Mouse (Mus musculus) limb, embryonic 12.5 days (tissue): Measurements from ENCODE around the gene Nf2. TPM values are rescaled to one million over a fixed set of nuclear protein-coding genes. Genes with fewer than 3 reads are reported as not detected.

ENCODE experiments used
- ATAC-seq: fragments of 200-750 bp; cut with Nextera tagmentation; 2 replicates; pipeline ENCODE4 v1.8.0; 2017; ENCODE audit warnings: low read depth, moderate TSS enrichment; ENCODE audit not compliant: insufficient number of reproducible peaks, insufficient read depth, low FRiP score, low TSS enrichment
- H3K27ac ChIP-seq: fragments of 300-500 bp; sonication (generic); 2 replicates; pipeline ENCODE4 v1.5.1; 2016; ENCODE audit warnings: mild to moderate bottlenecking, moderate library complexity
- H3K27me3 ChIP-seq: fragments of 300-500 bp; sonication (generic); 2 replicates; pipeline ENCODE4 v1.6.1; 2016; ENCODE audit warnings: mild to moderate bottlenecking, moderate library complexity
- H3K36me3 ChIP-seq: fragments of 300-500 bp; sonication (generic); 2 replicates; pipeline ENCODE4 v1.6.1; 2016; ENCODE audit warnings: mild to moderate bottlenecking, moderate library complexity
- H3K4me1 ChIP-seq: fragments of 300-500 bp; sonication (generic); replicated peaks from 2 replicates; pipeline ENCODE4 v1.6.1; 2016
- H3K4me2 ChIP-seq: fragments of 300-500 bp; sonication (generic); 2 replicates; pipeline ENCODE4 v1.6.1; 2016; ENCODE audit warnings: mild to moderate bottlenecking, moderate library complexity
- H3K4me3 ChIP-seq: fragments of 300-500 bp; sonication (generic); replicated peaks from 2 replicates; pipeline ENCODE4 v1.5.1; 2016; ENCODE audit warnings: mild to moderate bottlenecking
- H3K9ac ChIP-seq: fragments of 300-500 bp; sonication (generic); replicated peaks from 2 replicates; pipeline ENCODE4 v1.6.1; 2016; ENCODE audit warnings: mild to moderate bottlenecking, moderate library complexity
- H3K9me3 ChIP-seq: fragments of 300-500 bp; sonication (generic); 2 replicates; pipeline ENCODE4 v1.6.1; 2016; ENCODE audit warnings: mild to moderate bottlenecking, moderate library complexity
- WGBS: fragments of 180-500 bp; shearing (Covaris S2); methylation state at CpG from one replicate; pipeline ENCODE4 v1.1.7; 2016; 5-methylcytosine and 5-hydroxymethylcytosine counted together
- polyA plus RNA-seq: library from polyadenylated mRNA; unstranded; fragments of >200 nt; fragmentation: Nextera tagmentation; extraction: Ambion mirVana; gene quantifications from 2 replicates; pipeline ENCODE4 v1.2.1, GENCODE M21; 2016

Gene Nf2
- polyA plus RNA-seq, 1 experiment from 2014 or later = 59.8 TPM

DNA sequence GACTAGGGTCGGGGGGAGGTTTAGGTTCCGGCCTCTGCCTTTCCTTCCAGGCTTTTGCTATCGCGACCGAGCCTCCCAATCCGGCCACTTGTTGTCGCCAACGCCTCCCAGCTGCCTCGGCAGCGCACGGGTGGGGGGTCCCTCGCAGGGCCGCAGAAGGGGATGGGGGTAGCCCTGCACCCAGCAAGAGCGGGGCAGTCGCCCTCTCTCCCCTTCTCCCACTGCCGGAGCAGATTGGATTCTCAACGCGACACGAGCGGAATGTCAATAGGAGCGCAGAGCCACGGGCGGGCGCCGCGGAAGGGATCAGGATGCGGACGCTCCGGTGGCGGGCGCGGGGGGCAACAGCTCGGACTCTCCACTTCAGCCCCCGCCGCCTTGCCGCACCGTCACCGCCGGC lies 103.4 kb downstream of the Nf2 start:
- Histone ChIP-seq H3K4me2 (peak overlapping the region; percentile 97), H3K4me3 (peak overlapping the region; percentile 53), H3K27me3 (peaks cover 99% of the 10 kb centered on the region), H3K27ac (no peak overlapping the region), H3K36me3 (no peaks in the 10 kb centered on the region), H3K4me1 (peaks cover 18% of the 10 kb centered on the region), H3K9ac (peak overlapping the region; percentile 44; the same call in 1 of the 2 replicates), H3K9me3 (no peaks in the 10 kb centered on the region)
- ATAC-seq = no peak
- WGBS = under 1% methylated on average over 36 of the region's 39 CpGs

DNA sequence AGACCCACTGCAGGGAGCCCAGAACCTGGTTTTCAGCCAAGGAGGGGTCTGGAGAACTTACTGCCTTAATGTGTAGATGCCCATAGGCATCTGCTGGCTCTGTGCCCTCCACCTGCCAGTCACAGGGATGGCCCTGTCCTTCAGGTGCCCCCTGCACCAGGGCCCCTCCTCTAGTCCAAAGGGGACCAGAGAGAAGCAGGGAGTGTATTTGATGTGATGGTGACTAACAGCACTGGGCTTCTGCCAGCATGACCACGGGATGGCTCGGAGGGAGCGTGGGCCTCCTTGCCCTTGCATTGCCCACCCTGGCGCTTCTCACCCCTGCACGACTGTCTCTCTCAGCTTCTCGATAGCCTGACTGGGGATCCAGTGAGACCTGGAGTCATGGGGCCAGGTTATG lies 104.6 kb downstream of the Nf2 start:
- Histone ChIP-seq H3K4me2 (no peak overlapping the region), H3K36me3 (no peaks in the 10 kb centered on the region), H3K27me3 (peaks cover 95% of the 10 kb centered on the region), H3K4me3 (no peak overlapping the region), H3K9me3 (no peaks in the 10 kb centered on the region), H3K4me1 (peaks cover 18% of the 10 kb centered on the region), H3K27ac (no peak overlapping the region), H3K9ac (no peak overlapping the region)
- ATAC-seq = no peak
- WGBS = 65% methylated on average over 6 of the region's 6 CpGs

DNA sequence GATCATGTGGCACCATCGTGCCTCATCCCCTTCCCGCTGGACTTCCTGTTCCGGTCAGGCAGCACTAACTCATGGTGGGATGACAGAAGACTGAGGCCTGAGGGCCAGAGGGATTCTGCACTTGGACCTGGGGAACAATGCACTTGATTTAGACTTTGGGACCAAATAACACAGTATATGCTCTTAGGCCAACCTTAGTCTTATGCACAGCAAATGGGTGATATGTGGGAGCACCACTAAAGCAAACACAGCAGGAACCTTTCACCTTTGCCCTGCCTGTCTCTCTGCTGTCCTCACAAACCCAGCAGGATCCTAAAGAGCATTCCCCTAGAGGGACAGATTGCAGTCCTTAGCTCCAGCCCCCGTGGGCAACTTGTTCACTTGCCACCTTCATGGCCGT lies 108.6 kb downstream of the Nf2 start:
- H3K4me3 ChIP-seq = no peak overlapping the region
- no peaks in the 10 kb centered on the region for H3K9me3 ChIP-seq
- H3K27ac ChIP-seq = no peak overlapping the region
- H3K4me1 ChIP-seq = peaks cover 7% of the 10 kb centered on the region
- no peak overlapping the region for H3K9ac ChIP-seq
- 0 out of 2 replicates have a peak, but pooled peaks cover under 1% of the 10 kb centered on the region for H3K36me3 ChIP-seq
- 55% methylated on average over 5 of the region's 5 CpGs for WGBS
- H3K27me3 ChIP-seq = peaks cover 62% of the 10 kb centered on the region
- H3K4me2 ChIP-seq = no peak overlapping the region
- no peak for ATAC-seq

DNA sequence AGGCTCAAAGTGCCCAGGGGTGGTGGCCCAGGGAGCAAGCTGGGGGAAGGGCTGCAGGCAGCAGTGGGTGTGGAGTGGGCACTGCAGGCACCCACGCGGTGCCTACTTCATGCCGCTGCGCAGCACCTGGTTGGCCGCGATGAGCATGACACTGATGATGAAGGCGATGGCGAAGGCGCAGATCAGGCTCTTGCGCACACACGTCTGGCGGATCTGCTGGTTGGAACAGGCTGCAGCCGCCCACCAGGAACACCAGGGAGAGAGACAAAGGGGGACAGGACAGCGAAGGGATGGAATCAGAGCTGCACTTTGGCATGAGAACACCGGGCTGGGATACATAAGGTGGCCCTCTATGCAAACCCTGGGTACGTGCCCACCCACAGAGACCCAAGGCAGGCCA lies 110.6 kb downstream of the Nf2 start:
- Histone ChIP-seq H3K27me3 (peaks cover 42% of the 10 kb centered on the region), H3K9me3 (no peaks in the 10 kb centered on the region), H3K4me1 (peaks cover 12% of the 10 kb centered on the region; the same call in 1 of the 2 replicates), H3K4me3 (no peak overlapping the region), H3K4me2 (no peak overlapping the region), H3K9ac (no peak overlapping the region), H3K36me3 (0 out of 2 replicates have a peak, but pooled peaks cover 4% of the 10 kb centered on the region), H3K27ac (no peak overlapping the region)
- ATAC-seq = no peak
- 95% methylated on average over 16 of the region's 16 CpGs for WGBS

DNA sequence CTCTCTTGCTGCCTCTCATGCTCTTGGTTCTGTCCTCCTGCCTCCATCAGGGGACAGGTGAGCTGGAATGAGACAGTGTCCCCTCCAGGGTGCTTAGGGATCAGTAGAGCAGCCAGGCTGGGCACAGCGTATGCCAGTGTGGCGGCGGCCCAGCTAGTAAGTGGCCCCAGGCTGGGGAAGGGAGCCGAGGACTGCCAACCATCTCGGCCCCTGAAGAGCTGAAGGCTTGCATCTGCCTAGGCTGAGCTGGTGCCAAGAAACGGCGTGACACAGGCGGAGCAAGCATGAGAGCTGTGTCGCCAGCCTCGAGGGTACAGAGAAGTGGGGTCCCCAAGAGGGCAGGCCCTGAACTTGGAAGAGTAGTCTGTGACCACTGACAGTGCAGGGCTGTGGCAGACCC lies 111.7 kb downstream of the Nf2 start:
- Histone ChIP-seq H3K27me3 (peaks cover 31% of the 10 kb centered on the region), H3K9ac (no peak overlapping the region), H3K4me3 (no peak overlapping the region), H3K4me2 (no peak overlapping the region), H3K9me3 (no peaks in the 10 kb centered on the region), H3K27ac (no peak overlapping the region), H3K4me1 (peaks cover 12% of the 10 kb centered on the region; the same call in 1 of the 2 replicates), H3K36me3 (peaks cover 7% of the 10 kb centered on the region; the same call in 1 of the 2 replicates)
- ATAC-seq = no peak
- WGBS = 83% methylated on average over 10 of the region's 10 CpGs

DNA sequence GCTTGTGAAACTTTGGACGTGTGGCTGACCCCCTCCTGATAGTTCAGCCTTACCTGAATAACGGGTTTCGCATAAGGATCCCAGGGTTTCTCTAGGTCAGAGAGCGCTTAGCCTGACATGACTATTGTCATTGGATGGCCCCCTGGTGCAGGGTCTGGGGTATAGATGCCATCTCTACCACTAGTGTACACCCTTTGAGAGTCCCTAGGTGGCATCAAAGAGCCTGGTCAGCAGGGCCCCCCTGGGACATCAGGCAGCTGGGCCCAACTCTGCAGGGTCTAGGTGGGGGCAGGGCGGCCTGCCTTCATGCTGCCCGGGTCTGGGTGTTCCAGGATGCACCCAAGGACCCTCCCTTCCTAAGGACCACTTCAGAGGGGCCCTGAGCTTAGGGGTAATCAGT lies 113.0 kb downstream of the Nf2 start:
- H3K9me3 ChIP-seq = no peaks in the 10 kb centered on the region
- 41% methylated on average over 6 of the region's 6 CpGs for WGBS
- H3K9ac ChIP-seq = no peak overlapping the region
- no peak overlapping the region for H3K4me3 ChIP-seq
- H3K36me3 ChIP-seq = peaks cover 13% of the 10 kb centered on the region; the same call in 1 of the 2 replicates
- H3K4me1 ChIP-seq = peaks cover 12% of the 10 kb centered on the region; the same call in 1 of the 2 replicates
- no peak overlapping the region for H3K4me2 ChIP-seq
- H3K27ac ChIP-seq = no peak overlapping the region
- ATAC-seq = no peak
- peaks cover 18% of the 10 kb centered on the region for H3K27me3 ChIP-seq

DNA sequence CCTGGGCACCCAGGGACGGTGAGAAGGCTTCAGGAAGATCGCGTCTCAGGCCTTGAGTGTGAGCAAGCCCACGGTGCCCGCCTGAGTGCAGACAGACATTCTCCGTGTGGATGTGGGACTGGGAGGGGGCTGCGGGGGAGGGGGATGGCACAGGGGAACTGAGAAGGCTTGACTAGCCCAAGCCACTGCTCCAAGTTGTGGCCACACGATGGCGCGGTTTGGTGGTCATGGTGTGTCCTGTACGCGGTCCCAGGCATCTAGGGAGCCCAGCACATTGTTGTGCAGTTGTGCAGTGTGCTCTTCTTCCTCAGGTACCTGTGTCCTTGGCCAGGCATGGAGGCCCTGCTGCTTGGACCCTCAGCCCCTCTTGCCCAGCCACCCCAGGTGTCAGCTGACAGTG lies 115.2 kb downstream of the Nf2 start:
- no peak overlapping the region for H3K27ac ChIP-seq
- 29% methylated on average over 12 of the region's 12 CpGs for whole genome bisulfite sequencing
- peaks cover 1% of the 10 kb centered on the region; the same call in 1 of the 2 replicates for H3K27me3 ChIP-seq
- no peak for ATAC-seq
- H3K4me3 ChIP-seq = no peak overlapping the region
- peaks cover 13% of the 10 kb centered on the region; the same call in 1 of the 2 replicates for H3K36me3 ChIP-seq
- H3K9me3 ChIP-seq = no peaks in the 10 kb centered on the region
- peaks cover 12% of the 10 kb centered on the region for H3K4me1 ChIP-seq
- H3K4me2 ChIP-seq = no peak overlapping the region
- no peak overlapping the region for H3K9ac ChIP-seq

DNA sequence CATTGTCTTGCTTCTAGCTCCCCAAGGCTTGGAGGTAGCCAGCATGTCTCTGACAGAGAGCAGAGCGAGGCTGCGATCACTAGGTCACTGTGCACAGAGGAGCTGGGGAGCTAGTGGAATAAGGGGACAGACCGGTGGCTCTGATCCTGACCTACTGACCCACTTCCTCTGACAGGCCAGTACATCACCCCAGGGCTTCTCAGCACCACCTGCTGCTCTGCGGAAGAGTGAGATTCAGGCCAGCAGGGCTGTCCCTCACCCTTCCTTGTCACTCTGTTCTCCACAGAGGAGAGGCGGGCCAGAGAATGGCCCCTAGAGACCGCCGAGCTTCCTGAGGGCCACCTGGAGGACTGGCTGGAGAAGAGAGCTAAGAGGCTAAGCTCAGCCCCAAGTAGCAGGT lies 117.6 kb downstream of the Nf2 start:
- Histone ChIP-seq H3K36me3 (peaks cover 13% of the 10 kb centered on the region; the same call in 1 of the 2 replicates), H3K27ac (no peak overlapping the region), H3K9ac (no peak overlapping the region), H3K4me1 (peaks cover 12% of the 10 kb centered on the region), H3K27me3 (no peaks in the 10 kb centered on the region), H3K4me2 (no peak overlapping the region), H3K9me3 (no peaks in the 10 kb centered on the region), H3K4me3 (no peak overlapping the region)
- 64% methylated on average over 7 of the region's 7 CpGs for WGBS
- ATAC-seq = no peak

DNA sequence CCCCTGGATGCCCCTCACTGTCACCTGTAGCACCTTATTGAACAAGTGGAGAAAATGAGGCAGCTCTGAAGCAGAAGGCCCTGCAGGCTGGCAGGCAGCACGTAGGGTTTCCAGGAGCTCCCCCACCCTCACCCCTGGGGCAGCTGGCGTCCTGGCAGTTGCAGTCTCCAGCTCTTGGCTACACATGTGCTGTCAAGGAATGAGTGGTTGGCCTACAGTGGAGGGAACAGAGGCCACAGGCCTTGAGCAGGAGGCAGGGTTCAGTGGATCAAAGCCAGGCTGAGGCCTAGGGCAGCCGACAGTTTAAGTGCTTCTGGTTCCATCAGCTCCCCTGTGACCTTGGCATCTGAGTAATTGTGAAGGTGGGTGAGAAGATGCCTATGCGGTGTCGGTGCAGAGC lies 118.4 kb downstream of the Nf2 start:
- H3K4me3 ChIP-seq = no peak overlapping the region
- H3K27me3 ChIP-seq = no peaks in the 10 kb centered on the region
- no peak overlapping the region for H3K27ac ChIP-seq
- no peaks in the 10 kb centered on the region for H3K9me3 ChIP-seq
- no peak overlapping the region for H3K9ac ChIP-seq
- no peak for ATAC-seq
- H3K4me2 ChIP-seq = no peak overlapping the region
- H3K36me3 ChIP-seq = peaks cover 22% of the 10 kb centered on the region
- peaks cover 11% of the 10 kb centered on the region for H3K4me1 ChIP-seq
- WGBS = 65% methylated on average over 5 of the region's 5 CpGs

DNA sequence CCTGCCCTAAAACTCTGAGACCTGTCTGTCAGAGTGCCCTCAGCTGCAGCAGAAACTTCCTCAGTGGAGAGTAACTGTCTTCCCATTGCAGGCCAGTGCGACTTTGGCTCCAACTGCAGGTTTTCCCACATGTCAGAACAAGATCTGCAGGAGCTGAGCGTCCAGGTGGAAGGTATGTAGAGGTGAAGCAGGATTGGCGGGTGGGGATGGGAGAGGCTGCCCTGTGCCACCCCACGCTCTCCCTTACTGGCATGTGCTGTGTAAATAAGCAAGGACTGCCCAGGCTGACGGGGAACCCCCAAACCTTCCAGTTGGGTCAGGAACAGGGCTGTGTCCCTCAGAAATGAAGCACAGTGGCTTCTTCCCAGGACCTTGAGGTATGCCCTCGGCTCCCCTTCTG lies 119.2 kb downstream of the Nf2 start:
- WGBS = 69% methylated on average over 6 of the region's 6 CpGs
- Histone ChIP-seq H3K27ac (peak overlapping the region; percentile 50; the same call in 1 of the 2 replicates), H3K27me3 (no peaks in the 10 kb centered on the region), H3K4me2 (no peak overlapping the region), H3K36me3 (peaks cover 26% of the 10 kb centered on the region), H3K9me3 (no peaks in the 10 kb centered on the region), H3K4me3 (no peak overlapping the region), H3K9ac (no peak overlapping the region), H3K4me1 (peaks cover 3% of the 10 kb centered on the region; the same call in 1 of the 2 replicates)
- ATAC-seq = no peak

DNA sequence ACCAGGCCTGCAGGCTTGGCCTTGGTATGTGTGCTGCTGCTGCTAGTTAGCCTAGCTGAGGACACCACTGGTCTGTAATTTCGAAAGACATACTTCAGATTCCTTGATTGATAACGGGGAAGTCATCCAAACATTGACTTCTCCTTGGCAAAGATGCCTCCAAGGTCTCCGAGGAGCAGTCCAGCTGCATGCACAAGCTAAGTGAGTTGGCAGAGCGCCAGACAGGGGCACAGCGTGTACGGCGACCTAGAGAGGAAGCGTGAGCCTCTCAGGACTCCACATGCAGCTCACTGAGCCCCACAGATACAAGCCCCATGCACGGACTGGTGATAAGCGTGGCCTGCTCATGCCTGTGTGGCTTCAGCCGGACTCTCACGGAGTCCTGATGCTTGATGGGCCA lies 119.7 kb downstream of the Nf2 start:
- H3K27ac ChIP-seq = peak overlapping the region; percentile 50; the same call in 1 of the 2 replicates
- peaks cover 30% of the 10 kb centered on the region for H3K36me3 ChIP-seq
- H3K9me3 ChIP-seq = no peaks in the 10 kb centered on the region
- ATAC-seq = no peak
- WGBS = 67% methylated on average over 12 of the region's 12 CpGs
- no peaks in the 10 kb centered on the region for H3K27me3 ChIP-seq
- no peak overlapping the region for H3K4me2 ChIP-seq
- H3K9ac ChIP-seq = no peak overlapping the region
- H3K4me1 ChIP-seq = no peaks in the 10 kb centered on the region; the same call in 1 of the 2 replicates
- H3K4me3 ChIP-seq = no peak overlapping the region

DNA sequence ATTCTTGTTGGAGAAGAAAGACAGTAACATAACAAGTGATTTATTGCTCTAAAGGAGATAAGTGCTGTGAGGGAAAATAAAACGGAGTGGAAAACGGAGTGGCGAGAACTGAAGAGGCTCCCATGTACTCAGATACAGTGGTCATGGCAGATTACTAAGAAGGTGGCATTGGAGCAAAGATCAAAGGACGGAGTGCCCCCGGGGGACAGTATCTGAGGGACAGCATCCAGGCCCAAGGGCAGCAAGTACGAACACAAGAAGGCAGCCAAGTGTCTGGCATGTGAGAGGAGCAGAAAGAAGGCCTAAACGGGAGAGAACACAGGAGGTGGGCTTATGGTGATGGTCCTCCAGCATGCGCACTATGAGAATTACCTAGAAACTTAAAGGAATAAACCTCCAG lies 127.6 kb downstream of the Nf2 start:
- Histone ChIP-seq H3K9ac (no peak overlapping the region), H3K4me3 (no peak overlapping the region), H3K27ac (no peak overlapping the region), H3K9me3 (no peaks in the 10 kb centered on the region), H3K4me2 (no peak overlapping the region), H3K4me1 (peaks cover 7% of the 10 kb centered on the region; the same call in 1 of the 2 replicates), H3K27me3 (no peaks in the 10 kb centered on the region), H3K36me3 (peaks cover 44% of the 10 kb centered on the region)
- ATAC-seq = no peak
- WGBS = 78% methylated on average over 8 of the region's 8 CpGs
